Mouse (Mus musculus): ENCODE measurements at regions not wholly inside any gene's neighbourhood (a gene's known extent, or its start where the extent isn't known, plus 50 kb on each side); places are given as distances from the start of the nearest gene placed in this dataset.

GRCm38 (mm10) chr11:71914665-71915064 lies 122.6 kb downstream of the Aipl1 start:
- TF ChIP-seq POLR2A (IDR thresholded peaks at IDR 0.05; ENCODE audit: control insufficient read depth, extremely low read depth, insufficient read depth, low read length, poor library complexity) (no peak), CTCF (IDR thresholded peaks at IDR 0.05; ENCODE audit: borderline replicate concordance, control insufficient read depth, extremely low read depth, insufficient read depth, low read length, poor library complexity) (no peak)

All from thymus, adult 2 months (tissue).